Mouse (Mus musculus) left cerebral cortex, adult 2 months (tissue): ENCODE data around the gene Glipr1l3. TPM values are rescaled to one million over a fixed set of nuclear protein-coding genes. Genes with fewer than 3 reads are reported as not detected.
"Not testable (repeated sequence)": the region's sequence is repeated elsewhere in the genome, so short reads cannot be mapped to it uniquely, and the experiment has no call there.

Experiments used
- DNase-seq, 2 experiments: peaks; one replicate each; pipeline ENCODE4 v3.0.0; 2021 to 2022; ENCODE audit warnings: low spot score in 2 of 2, mixed read lengths in 1 of 2; ENCODE audit errors: extremely low spot score in 1 of 2
- H3K27ac ChIP-seq: fragments of 200-600 bp; 2 replicates; pipeline ENCODE4 v1.8.1; 2022
- H3K4me3 ChIP-seq: fragments of 200-600 bp; 2 replicates; pipeline ENCODE4 v1.8.1; 2022
- CTCF ChIP-seq: fragments of 200-600 bp; IDR thresholded peaks from 2 replicates; pipeline ENCODE4 v1.8.1; 2022; ENCODE audit warnings: antibody characterized with exemption, mild to moderate bottlenecking, moderate library complexity
- intact Hi-C: fragments of 180-260 bp; cut with DNase I; formaldehyde crosslinking; loops from one replicate; pipeline ENCODE4 v1.15.1; 2025
- total RNA-seq, 2 experiments: library from RNA; stranded (reverse); gene quantifications; 2 replicates each; pipeline ENCODE4 v1.2.3; 2021

The Glipr1l3 gene
- total RNA-seq, 2 experiments from 2014 or later, result not detected

- TF ChIP-seq CTCF, result no peak
- H3K27ac ChIP-seq, result no peak overlapping the region
- no peak overlapping the region for H3K4me3 ChIP-seq
- no peak for DNase-seq
- intact Hi-C loops, result no loop called here
Observed at GRCm38 (mm10) chr10:112110401-112110800, 49.7 kb downstream of the Glipr1l3 start.

- TF ChIP-seq CTCF, result peak; percentile 82
- peak; percentile 49 to 62 for DNase-seq
- H3K27ac ChIP-seq, H3K4me3 ChIP-seq: not testable (repeated sequence)
- intact Hi-C loops, result loop anchor here (2.0 to 5.0 kb wide), 2 partner anchors 43 to 129 kb away; partner anchors contain the start of gene Glipr1l1
Observed at GRCm38 (mm10) chr10:112105785-112106184, 54.3 kb downstream of the Glipr1l3 start.

Other genes starting within 250 kb of the Glipr1l3 start
- gene Krr1, start 187.7 kb downstream of the Glipr1l3 start, total RNA-seq, result 10 to 100 TPM; 38.0 to 42.6 TPM
- 1 to 10 TPM in 1 of 2 experiments, under 1 TPM in 1; 0.97 to 2.2 TPM for gene Glipr1, start 157.7 kb downstream of the Glipr1l3 start, total RNA-seq
- gene Glipr1l1, start 100.1 kb downstream of the Glipr1l3 start, total RNA-seq, result not detected
- gene Glipr1l2, start 77.0 kb downstream of the Glipr1l3 start, total RNA-seq, result not detected
- not detected for gene Caps2, start 3.3 kb upstream of the Glipr1l3 start, total RNA-seq
- gene Kcnc2, start 110.8 kb upstream of the Glipr1l3 start, total RNA-seq, result 10 to 100 TPM; 90.6 to 91.3 TPM